Mouse (Mus musculus) embryonic fibroblast, embryonic 13.5 days (primary cell): ENCODE results near the gene Gm17535. TPM values are rescaled to one million over a fixed set of nuclear protein-coding genes. Genes with fewer than 3 reads are reported as not detected.
A peak's percentile ranks its signal among the peaks of the same experiment; 100 is the strongest.
"Not testable (repeated sequence)": the region's sequence is repeated elsewhere in the genome, so short reads cannot be mapped to it uniquely, and the experiment has no call there.

Experiments
- H3K27ac ChIP-seq: 2 replicates; pipeline ENCODE4 v1.5.1; 2012; ENCODE audit warnings: low read length, control low read depth, inconsistent platforms; ENCODE audit not compliant: insufficient read depth
- H3K4me1 ChIP-seq: 2 replicates; pipeline ENCODE4 v1.6.1; 2011; ENCODE audit warnings: low read length; ENCODE audit not compliant: control insufficient read depth, insufficient read depth
- H3K4me3 ChIP-seq: 2 replicates; pipeline ENCODE4 v1.5.1; 2011; ENCODE audit warnings: mild to moderate bottlenecking, control low read depth, low read length; ENCODE audit not compliant: insufficient read depth
- CTCF ChIP-seq: IDR thresholded peaks from 2 replicates; pipeline ENCODE4 v1.5.1; 2011; ENCODE audit warnings: mild to moderate bottlenecking, control low read depth, low read length, moderate library complexity, borderline replicate concordance; ENCODE audit not compliant: insufficient read depth
- polyA plus RNA-seq: library from polyadenylated mRNA; stranded (reverse); fragments of >200 nt; gene quantifications from 2 replicates; pipeline ENCODE4 v1.2.4, GENCODE M21; 2011; ENCODE audit warnings: low read depth; ENCODE audit not compliant: missing spikeins, insufficient read length

The Gm17535 gene
- polyA plus RNA-seq: not detected in 2 replicates

DNA sequence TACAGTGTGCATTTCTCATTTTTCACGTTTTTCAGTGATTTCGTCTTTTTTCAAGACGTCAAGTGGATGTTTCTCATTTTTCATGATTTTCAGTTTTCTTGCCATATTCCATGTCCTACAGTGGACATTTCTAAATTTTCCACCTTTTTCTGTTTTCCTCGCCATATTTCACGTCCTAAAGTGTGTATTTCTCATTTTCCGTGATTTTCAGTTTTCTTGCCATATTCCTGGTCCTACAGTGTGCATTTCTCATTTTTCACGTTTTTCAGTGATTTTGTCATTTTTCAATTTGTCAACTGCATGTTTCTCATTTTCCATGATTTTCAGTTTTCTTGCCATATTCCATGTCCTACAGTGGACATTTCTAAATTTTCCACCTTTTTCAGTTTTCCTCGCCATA is at the start of gene Gm17535:
Gene Gm17535, plus strand, starts transcription at position 301 of the 400 bp plus-strand sequence.
- H3K27ac ChIP-seq, H3K4me3 ChIP-seq, H3K4me1 ChIP-seq: not testable (repeated sequence)

DNA sequence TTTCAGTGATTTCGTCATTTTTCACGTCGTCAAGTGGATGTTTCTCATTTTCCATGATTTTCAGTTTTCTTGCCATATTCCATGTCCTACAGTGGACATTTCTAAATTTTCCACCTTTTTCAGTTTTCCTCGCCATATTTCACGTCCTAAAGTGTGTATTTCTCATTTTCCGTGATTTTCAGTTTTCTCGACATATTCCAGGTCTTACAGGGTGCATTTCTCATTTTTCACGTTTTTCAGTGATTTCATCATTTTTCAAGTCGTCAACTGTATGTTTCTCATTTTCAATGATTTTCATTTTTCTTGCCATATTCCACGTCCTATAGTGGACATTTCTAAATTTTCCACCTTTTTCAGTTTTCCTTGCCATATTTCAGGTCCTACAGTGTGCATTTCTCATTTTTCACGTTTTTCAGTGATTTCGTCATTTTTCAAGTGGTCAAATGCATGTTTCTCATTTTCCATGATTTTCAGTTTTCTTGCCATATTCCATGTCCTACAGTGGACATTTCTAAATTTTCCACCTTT is 33.9 kb upstream of the Gm17535 start, which contains the start of gene Gm10722:
Gene Gm10722, plus strand, starts transcription at position 478 of the 528 bp plus-strand sequence.
- not testable (repeated sequence) for H3K4me3 ChIP-seq, H3K27ac ChIP-seq, H3K4me1 ChIP-seq
- TF ChIP-seq CTCF: 0 out of 2 replicates have a peak, but pooled peaks have one; percentile 3

DNA sequence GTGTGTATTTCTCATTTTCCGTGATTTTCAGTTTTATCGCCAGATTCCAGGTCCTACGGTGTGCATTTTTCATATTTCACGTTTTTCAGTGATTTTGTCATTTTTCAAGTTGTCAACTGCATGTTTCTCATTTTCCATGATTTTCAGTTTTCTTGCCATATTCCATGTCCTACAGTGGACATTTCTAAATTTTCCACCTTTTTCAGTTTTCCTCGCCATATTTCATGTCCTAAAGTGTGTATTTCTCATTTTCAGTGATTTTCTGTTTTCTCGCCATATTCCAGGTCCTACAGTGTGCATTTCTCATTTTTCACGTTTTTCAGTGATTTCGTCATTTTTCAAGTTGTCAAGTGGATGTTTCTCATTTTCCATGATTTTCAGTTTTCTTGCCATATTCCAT is 33.4 kb upstream of the Gm17535 start:
- H3K4me1 ChIP-seq, H3K27ac ChIP-seq, H3K4me3 ChIP-seq: not testable (repeated sequence)

DNA sequence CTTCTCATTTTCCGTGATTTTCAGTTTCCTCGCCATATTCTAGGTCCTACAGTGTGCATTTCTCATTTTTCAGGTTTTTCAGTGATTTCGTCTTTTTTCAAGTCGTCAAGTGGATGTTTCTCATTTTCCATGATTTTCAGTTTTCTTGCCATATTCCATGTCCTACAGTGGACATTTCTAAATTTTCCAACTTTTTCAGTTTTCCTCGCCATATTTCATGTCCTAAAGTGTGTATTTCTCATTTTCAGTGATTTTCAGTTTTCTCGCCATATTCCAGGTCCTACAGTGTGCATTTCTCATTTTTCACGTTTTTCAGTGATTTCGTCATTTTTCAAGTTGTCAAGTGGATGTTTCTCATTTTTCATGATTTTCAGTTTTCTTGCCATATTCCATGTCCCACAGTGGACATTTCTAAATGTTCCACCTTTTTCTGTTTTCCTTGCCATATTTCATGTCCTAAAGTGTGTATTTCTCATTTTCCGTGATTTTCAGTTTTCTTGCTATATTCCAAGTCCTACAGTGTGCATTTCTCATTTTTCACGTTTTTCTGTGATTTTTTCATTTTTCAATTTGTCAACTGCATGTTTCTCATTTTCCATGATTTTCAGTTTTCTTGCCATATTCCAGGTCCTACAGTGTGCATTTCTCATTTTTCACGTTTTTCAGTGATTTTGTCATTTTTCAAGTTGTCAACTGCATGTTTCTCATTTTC is 32.3 kb upstream of the Gm17535 start:
- TF ChIP-seq CTCF: 0 out of 2 replicates have a peak, but pooled peaks have one; percentile 40
- H3K4me3 ChIP-seq, H3K4me1 ChIP-seq, H3K27ac ChIP-seq: not testable (repeated sequence)

DNA sequence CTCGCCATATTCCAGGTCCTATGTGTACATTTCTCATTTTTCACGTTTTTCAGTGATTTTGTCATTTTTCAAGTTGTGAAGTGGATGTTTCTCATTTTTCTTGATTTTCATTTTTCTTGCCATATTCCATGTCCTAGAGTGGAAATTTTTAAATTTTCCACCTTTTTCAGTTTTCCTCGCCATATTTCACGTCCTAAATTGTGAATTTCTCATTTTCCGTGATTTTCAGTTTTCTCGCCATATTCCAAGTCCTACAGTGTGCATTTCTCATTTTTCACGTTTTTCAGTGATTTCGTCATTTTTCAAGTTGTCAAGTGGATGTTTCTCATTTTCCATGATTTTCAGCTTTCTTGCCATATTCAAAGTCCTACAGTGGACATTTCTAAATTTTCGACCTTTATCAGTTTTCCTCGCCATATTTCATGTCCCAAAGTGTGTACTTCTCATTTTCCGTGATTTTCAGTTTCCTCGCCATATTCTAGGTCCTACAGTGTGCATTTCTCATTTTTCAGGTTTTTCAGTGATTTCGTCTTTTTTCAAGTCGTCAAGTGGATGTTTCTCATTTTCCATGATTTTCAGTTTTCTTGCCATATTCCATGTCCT is 31.5 kb upstream of the Gm17535 start, which contains the start of gene Gm11168:
Gene Gm11168, plus strand, starts transcription at position 553 of the 603 bp plus-strand sequence.
- H3K4me1 ChIP-seq, H3K27ac ChIP-seq, H3K4me3 ChIP-seq: not testable (repeated sequence)
- TF ChIP-seq CTCF: peak; percentile 47

DNA sequence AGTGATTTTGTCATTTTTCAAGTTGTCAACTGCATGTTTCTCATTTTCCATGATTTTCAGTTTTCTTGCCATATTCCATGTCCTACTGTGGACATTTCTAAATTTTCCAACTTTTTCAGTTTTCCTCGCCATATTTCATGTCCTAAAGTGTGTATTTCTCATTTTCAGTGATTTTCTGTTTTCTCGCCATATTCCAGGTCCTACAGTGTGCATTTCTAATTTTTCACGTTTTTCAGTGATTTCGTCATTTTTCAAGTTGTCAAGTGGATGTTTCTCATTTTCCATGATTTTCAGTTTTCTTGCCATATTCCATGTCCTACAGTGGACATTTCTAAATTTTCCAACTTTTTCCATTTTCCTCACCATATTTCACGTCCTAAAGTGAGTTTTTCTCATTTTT is 28.2 kb upstream of the Gm17535 start:
- not testable (repeated sequence) for H3K27ac ChIP-seq, H3K4me3 ChIP-seq, H3K4me1 ChIP-seq

DNA sequence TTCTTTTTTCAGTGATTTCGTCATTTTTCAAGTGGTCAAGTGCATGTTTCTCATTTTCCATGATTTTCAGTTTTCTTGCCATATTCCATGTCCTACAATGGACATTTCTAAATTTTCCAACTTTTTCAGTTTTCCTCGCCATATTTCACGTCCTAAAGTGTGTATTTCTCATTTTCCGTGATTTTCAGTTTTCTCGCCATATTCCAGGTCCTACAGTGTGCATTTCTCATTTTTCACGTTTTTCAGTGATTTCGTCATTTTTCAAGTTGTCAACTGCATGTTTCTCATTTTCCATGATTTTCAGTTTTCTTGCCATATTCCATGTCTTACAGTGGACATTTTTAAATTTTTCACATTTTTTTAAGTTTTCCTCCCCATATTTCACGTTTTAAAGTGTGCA is 27.8 kb upstream of the Gm17535 start:
- H3K4me1 ChIP-seq, H3K27ac ChIP-seq, H3K4me3 ChIP-seq: not testable (repeated sequence)

DNA sequence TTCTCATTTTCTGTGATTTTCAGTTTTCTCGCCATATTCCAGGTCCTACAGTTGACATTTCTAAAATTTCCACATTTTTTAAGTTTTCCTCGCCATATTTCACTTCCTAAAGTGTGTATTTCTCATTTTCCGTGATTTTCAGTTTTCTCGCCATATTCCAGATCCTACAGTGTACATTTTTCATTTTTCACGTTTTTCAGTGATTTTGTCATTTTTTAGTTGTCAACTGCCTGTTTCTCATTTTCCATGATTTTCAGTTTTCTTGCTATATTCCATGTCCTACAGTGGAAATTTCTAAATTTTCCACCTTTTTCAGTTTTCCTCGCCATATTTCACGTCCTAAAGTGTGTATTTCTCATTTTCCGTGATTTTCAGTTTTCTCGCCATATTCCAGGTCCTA is 27.1 kb upstream of the Gm17535 start:
- not testable (repeated sequence) for H3K27ac ChIP-seq, H3K4me3 ChIP-seq, H3K4me1 ChIP-seq
- 0 out of 2 replicates have a peak, but pooled peaks have one; percentile 16 for TF ChIP-seq CTCF

DNA sequence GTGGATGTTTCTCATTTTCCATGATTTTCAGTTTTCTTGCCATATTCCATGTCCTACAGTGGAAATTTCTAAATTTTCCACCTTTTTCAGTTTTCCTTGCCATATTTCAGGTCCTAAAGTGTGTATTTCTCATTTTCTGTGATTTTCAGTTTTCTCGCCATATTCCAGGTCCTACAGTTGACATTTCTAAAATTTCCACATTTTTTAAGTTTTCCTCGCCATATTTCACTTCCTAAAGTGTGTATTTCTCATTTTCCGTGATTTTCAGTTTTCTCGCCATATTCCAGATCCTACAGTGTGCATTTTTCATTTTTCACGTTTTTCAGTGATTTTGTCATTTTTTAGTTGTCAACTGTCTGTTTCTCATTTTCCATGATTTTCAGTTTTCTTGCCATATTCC is 25.1 kb upstream of the Gm17535 start:
- not testable (repeated sequence) for H3K27ac ChIP-seq, H3K4me1 ChIP-seq, H3K4me3 ChIP-seq

DNA sequence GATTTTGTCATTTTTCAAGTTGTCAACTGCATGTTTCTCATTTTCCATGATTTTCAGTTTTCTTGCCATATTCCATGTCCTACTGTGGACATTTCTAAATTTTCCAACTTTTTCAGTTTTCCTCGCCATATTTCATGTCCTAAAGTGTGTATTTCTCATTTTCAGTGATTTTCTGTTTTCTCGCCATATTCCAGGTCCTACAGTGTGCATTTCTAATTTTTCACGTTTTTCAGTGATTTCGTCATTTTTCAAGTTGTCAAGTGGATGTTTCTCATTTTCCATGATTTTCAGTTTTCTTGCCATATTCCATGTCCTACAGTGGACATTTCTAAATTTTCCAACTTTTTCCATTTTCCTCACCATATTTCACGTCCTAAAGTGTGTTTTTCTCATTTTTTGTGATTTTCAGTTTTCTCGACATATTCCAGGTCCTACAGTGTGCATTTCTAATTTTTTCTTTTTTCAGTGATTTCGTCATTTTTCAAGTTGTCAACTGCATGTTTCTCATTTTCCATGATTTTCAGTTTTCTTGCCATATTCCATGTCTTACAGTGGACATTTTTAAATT is 22.3 kb upstream of the Gm17535 start:
- H3K4me3 ChIP-seq, H3K27ac ChIP-seq, H3K4me1 ChIP-seq: not testable (repeated sequence)

DNA sequence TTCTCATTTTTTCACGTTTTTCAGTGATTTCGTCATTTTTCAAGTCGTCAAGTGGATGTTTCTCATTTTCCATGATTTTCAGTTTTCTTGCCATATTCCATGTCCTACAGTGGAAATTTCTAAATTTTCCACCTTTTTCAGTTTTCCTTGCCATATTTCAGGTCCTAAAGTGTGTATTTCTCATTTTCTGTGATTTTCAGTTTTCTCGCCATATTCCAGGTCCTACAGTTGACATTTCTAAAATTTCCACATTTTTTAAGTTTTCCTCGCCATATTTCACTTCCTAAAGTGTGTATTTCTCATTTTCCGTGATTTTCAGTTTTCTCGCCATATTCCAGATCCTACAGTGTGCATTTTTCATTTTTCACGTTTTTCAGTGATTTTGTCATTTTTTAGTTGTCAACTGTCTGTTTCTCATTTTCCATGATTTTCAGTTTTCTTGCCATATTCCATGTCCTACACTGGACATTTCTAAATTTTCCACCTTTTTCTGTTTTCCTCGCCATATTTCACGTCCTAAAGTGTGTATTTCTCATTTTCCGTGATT is 21.6 kb upstream of the Gm17535 start, which contains the start of gene Gm10721:
Gene Gm10721, plus strand, starts transcription at position 408 of the 547 bp plus-strand sequence.
- H3K27ac ChIP-seq, H3K4me3 ChIP-seq, H3K4me1 ChIP-seq: not testable (repeated sequence)

DNA sequence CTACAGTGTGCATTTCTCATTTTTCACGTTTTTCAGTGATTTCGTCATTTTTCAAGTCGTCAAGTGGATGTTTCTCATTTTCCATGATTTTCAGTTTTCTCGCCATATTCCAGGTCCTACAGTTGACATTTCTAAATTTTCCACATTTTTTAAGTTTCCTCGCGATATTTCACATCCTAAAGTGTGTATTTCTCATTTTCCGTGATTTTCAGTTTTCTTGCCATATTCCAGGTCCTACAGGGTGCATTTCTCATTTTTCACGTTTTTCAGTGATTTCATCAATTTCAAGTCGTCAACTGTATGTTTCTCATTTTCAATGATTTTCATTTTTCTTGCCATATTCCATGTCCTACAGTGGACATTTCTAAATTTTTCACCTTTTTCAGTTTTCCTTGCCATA is 19.0 kb upstream of the Gm17535 start, which contains the start of gene Gm10720:
Gene Gm10720, plus strand, starts transcription at position 301 of the 400 bp plus-strand sequence.
- not testable (repeated sequence) for H3K27ac ChIP-seq, H3K4me3 ChIP-seq, H3K4me1 ChIP-seq

DNA sequence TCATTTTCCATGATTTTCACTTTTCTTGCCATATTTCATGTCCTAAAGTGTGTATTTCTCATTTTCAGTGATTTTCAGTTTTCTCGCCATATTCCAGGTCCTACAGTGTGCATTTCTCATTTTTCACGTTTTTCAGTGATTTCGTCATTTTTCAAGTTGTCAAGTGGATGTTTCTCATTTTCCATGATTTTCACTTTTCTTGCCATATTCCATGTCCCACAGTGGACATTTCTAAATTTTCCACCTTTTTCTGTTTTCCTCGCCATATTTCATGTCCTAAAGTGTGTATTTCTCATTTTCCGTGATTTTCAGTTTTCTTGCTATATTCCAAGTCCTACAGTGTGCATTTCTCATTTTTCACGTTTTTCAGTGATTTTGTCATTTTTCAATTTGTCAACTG is 18.5 kb upstream of the Gm17535 start:
- H3K4me3 ChIP-seq, H3K27ac ChIP-seq, H3K4me1 ChIP-seq: not testable (repeated sequence)

DNA sequence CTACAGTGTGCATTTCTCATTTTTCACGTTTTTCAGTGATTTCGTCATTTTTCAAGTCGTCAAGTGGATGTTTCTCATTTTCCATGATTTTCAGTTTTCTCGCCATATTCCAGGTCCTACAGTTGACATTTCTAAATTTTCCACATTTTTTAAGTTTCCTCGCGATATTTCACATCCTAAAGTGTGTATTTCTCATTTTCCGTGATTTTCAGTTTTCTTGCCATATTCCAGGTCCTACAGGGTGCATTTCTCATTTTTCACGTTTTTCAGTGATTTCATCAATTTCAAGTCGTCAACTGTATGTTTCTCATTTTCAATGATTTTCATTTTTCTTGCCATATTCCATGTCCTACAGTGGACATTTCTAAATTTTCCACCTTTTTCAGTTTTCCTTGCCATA is 17.3 kb upstream of the Gm17535 start, which contains the start of gene Gm10719:
Gene Gm10719, plus strand, starts transcription at position 301 of the 400 bp plus-strand sequence.
- not testable (repeated sequence) for H3K27ac ChIP-seq, H3K4me1 ChIP-seq, H3K4me3 ChIP-seq

DNA sequence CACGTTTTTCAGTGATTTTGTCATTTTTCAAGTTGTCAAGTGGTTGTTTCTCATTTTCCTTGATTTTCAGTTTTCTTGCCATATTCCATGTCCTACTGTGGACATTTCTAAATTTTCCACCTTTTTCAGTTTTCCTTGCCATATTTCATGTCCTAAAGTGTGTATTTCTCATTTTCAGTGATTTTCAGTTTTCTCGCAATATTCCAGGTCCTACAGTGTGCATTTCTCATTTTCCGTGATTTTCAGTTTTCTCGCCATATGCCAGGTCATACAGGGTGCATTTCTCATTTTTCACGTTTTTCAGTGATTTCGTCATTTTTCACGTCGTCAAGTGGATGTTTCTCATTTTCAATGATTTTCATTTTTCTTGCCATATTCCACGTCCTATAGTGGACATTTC is 15.5 kb upstream of the Gm17535 start:
- not testable (repeated sequence) for H3K27ac ChIP-seq, H3K4me3 ChIP-seq, H3K4me1 ChIP-seq
